ENCODE assay signal across 8 mouse cellular contexts in genomic region chr7:127931351-127932135, GRCm38 (mm10). TPM values are rescaled to one million over a fixed set of nuclear protein-coding genes. Genes with fewer than 3 reads are reported as not detected.
DNase-seq lines count a peak whose midpoint lies in the region; ATAC-seq and TF ChIP-seq lines count a peak whose summit lies in the region.

No protein-coding gene starts in this region.

- dilution Hi-C loops in CH12.LX (cut with MboI; ENCODE audit: extremely low pct_ligation_motif_present, extremely low pct_unique_long_range_greater_than_20kb, low sequenced_read_pairs), result no loop called here

- TF ChIP-seq EP300 in CH12.LX (IDR thresholded peaks at IDR 0.05; ENCODE audit: low read length), result no peak

- no peak for ATAC-seq in liver, embryonic 13.5 days (ENCODE audit: low read depth)

- no peak overlapping the region for H3K27ac ChIP-seq in CH12.LX (ENCODE audit: insufficient read depth, low read depth)
- peak overlapping the region; percentile 51 for H3K27ac ChIP-seq in liver, embryonic 13.5 days

- DNase-seq in CH12.LX (ENCODE audit: extremely low read depth) (no peak), NIH3T3 (ENCODE audit: low read depth) (peak; percentile 90)
- peak; percentile 32 to 41 for DNase-seq in heart, postnatal 10 days
- DNase-seq in liver, embryonic 13.5 days, result no peak
- no peak for DNase-seq in layer of hippocampus, postnatal 36 days
- no peak for DNase-seq in left cerebral cortex, adult 11 months (ENCODE audit: low spot score)
- DNase-seq in thymus, postnatal 25 days, result no peak
- no peak for DNase-seq in retina, postnatal 1 day

- H3K9ac ChIP-seq in CH12.LX (ENCODE audit: insufficient read depth, low read depth), result no peak overlapping the region
- H3K9ac ChIP-seq in liver, embryonic 13.5 days, result no peak overlapping the region

- TF ChIP-seq POLR2A in CH12.LX (IDR thresholded peaks at IDR 0.05; ENCODE audit: low read depth, low read length), result no peak

- in situ Hi-C loops in CH12.LX (cut with MboI; ENCODE audit: low pct_ligation_motif_present, low pct_unique_long_range_greater_than_20kb, low sequenced_read_pairs), result loop anchor here (5.0 kb wide), 1 partner anchor 154 kb away; the partner anchor contains the start of gene Setd1a

- peaks cover 5 to 18% of the 10 kb centered on the region in 2 experiments for H3K36me3 ChIP-seq in CH12.LX (replicated peaks in 1 of 2; ENCODE audit: control insufficient read depth in 1 of 2, insufficient read depth in 1 of 2, low read length in 1 of 2)
- H3K36me3 ChIP-seq in liver, embryonic 13.5 days, result peaks cover 6% of the 10 kb centered on the region

- intact Hi-C loops in heart, postnatal 10 days (cut with DNase I), result no loop called here

- TF ChIP-seq CTCF in CH12.LX (conservative IDR thresholded peaks at IDR 0.05 in 1 of 2, IDR thresholded peaks at IDR 0.05 in 1 of 2; ENCODE audit: low read depth in 2 of 2, low read length in 2 of 2), result no peak

- peaks cover 8 to 46% of the 10 kb centered on the region in 2 experiments for H3K4me1 ChIP-seq in CH12.LX (ENCODE audit: control insufficient read depth in 1 of 2, insufficient read depth in 2 of 2)
- peaks cover 71% of the 10 kb centered on the region for H3K4me1 ChIP-seq in liver, embryonic 13.5 days (replicated peaks)

- no peak overlapping the region for H3K4me3 ChIP-seq in CH12.LX (replicated peaks in 1 of 3; ENCODE audit: low read depth in 2 of 3, low read length in 2 of 3, poor library complexity in 1 of 3)
- H3K4me3 ChIP-seq in liver, embryonic 13.5 days (replicated peaks), result no peak overlapping the region; the same call in 1 of the 2 replicates

- WGBS in liver, embryonic 13.5 days (ENCODE audit: insufficient replicate concordance), result 56% methylated on average over 13 of the region's 13 CpGs

- peaks cover 8% of the 10 kb centered on the region for H3K27me3 ChIP-seq in CH12.LX (replicated peaks)
- no peaks in the 10 kb centered on the region; the same call in 1 of the 2 replicates for H3K27me3 ChIP-seq in liver, embryonic 13.5 days

- no peak overlapping the region for H3K4me2 ChIP-seq in CH12.LX (ENCODE audit: insufficient read depth, low read depth, poor library complexity, severe bottlenecking)
- peak overlapping the region; percentile 34 for H3K4me2 ChIP-seq in liver, embryonic 13.5 days

- H3K79me2 ChIP-seq in CH12.LX (replicated peaks; ENCODE audit: control insufficient read depth, extremely low read depth, insufficient read depth, poor library complexity, severe bottlenecking), result no peaks in the 10 kb centered on the region

- no peaks in the 10 kb centered on the region for H3K9me3 ChIP-seq in CH12.LX (replicated peaks; ENCODE audit: low read length)
- H3K9me3 ChIP-seq in liver, embryonic 13.5 days (replicated peaks), result no peaks in the 10 kb centered on the region

- TF ChIP-seq RAD21 in CH12.LX (IDR thresholded peaks at IDR 0.05; ENCODE audit: low read depth, low read length), result no peak

TF ChIP-seq in CH12.LX, 34 proteins besides CTCF, POLR2A, EP300 and RAD21:
- 0 out of 2 replicates have a peak, but pooled peaks have one; percentile 22 for TF ChIP-seq BHLHE40 (IDR thresholded peaks at IDR 0.05; ENCODE audit: low read depth, low read length)
- TF ChIP-seq ZNF384 (IDR thresholded peaks at IDR 0.05; ENCODE audit: low read depth, low read length), result no peak

RNA-seq across cellular contexts. Expression of gene Prss8, which starts 1.6 kb away (rescaled TPM):
- total RNA-seq in CH12.LX (2012; rRNA removed) (0.08 TPM in 1 of 2 replicates, not detected in the other), CH12.LX (2014; rRNA removed) (not detected in 2 replicates)
- polyA plus RNA-seq in CH12.LX (2012; ENCODE audit: insufficient read length, low read depth), result not detected in 2 replicates
- total RNA-seq in heart, postnatal 10 days (2021), result not detected
- 5.8 and 6.4 TPM in 2 replicates for polyA plus RNA-seq in liver, embryonic 13.5 days (2015; fragmentation: Nextera tagmentation; extraction: Ambion mirVana)
- under 1 TPM; 0.68 to 0.80 TPM for total RNA-seq in layer of hippocampus, postnatal 36 days (2021)

RNA-seq across cellular contexts. Expression of gene Prss36, which starts 15.0 kb away (rescaled TPM):
- total RNA-seq in CH12.LX (2012; rRNA removed) (5.2 and 7.7 TPM in 2 replicates), CH12.LX (2014; rRNA removed) (6.6 and 8.3 TPM in 2 replicates)
- polyA plus RNA-seq in CH12.LX (2012; ENCODE audit: insufficient read length, low read depth), result 6.1 and 7.8 TPM in 2 replicates
- 1 to 10 TPM; 5.0 to 6.6 TPM for total RNA-seq in heart, postnatal 10 days (2021)
- polyA plus RNA-seq in liver, embryonic 13.5 days (2015; fragmentation: Nextera tagmentation; extraction: Ambion mirVana), result 4.0 and 4.1 TPM in 2 replicates
- total RNA-seq in layer of hippocampus, postnatal 36 days (2021), result 10 to 100 TPM; 11.0 to 11.6 TPM

RNA-seq across cellular contexts. Expression of gene Kat8, which starts 19.2 kb away (rescaled TPM):
- total RNA-seq in CH12.LX (2012; rRNA removed) (24.3 and 30.3 TPM in 2 replicates), CH12.LX (2014; rRNA removed) (22.9 and 24.0 TPM in 2 replicates)
- polyA plus RNA-seq in CH12.LX (2012; ENCODE audit: insufficient read length, low read depth), result 17.5 and 18.0 TPM in 2 replicates
- 10 to 100 TPM; 12.7 to 14.6 TPM for total RNA-seq in heart, postnatal 10 days (2021)
- 20.5 and 22.7 TPM in 2 replicates for polyA plus RNA-seq in liver, embryonic 13.5 days (2015; fragmentation: Nextera tagmentation; extraction: Ambion mirVana)
- 10 to 100 TPM; 33.8 to 36.2 TPM for total RNA-seq in layer of hippocampus, postnatal 36 days (2021)

RNA-seq across cellular contexts. Expression of gene Bckdk, which starts 27.7 kb away (rescaled TPM):
- total RNA-seq in CH12.LX (2012; rRNA removed) (37.1 and 38.4 TPM in 2 replicates), CH12.LX (2014; rRNA removed) (54.9 and 61.8 TPM in 2 replicates)
- polyA plus RNA-seq in CH12.LX (2012; ENCODE audit: insufficient read length, low read depth), result 60.0 and 62.7 TPM in 2 replicates
- 10 to 100 TPM; 96.6 to 98.5 TPM for total RNA-seq in heart, postnatal 10 days (2021)
- polyA plus RNA-seq in liver, embryonic 13.5 days (2015; fragmentation: Nextera tagmentation; extraction: Ambion mirVana), result 64.4 and 70.0 TPM in 2 replicates
- 10 to 100 TPM; 35.7 to 41.6 TPM for total RNA-seq in layer of hippocampus, postnatal 36 days (2021)

RNA-seq across cellular contexts. Expression of gene Fus, which starts 35.7 kb away (rescaled TPM):
- total RNA-seq in CH12.LX (2012; rRNA removed), result 57.7 and 61.8 TPM in 2 replicates
- 28.0 and 39.2 TPM in 2 replicates for total RNA-seq in CH12.LX (2014; rRNA removed)
- 832 and 848 TPM in 2 replicates for polyA plus RNA-seq in CH12.LX (2012; ENCODE audit: insufficient read length, low read depth)
- 100 to 1,000 TPM; 297 to 307 TPM for total RNA-seq in heart, postnatal 10 days (2021)
- 160 and 170 TPM in 2 replicates for polyA plus RNA-seq in liver, embryonic 13.5 days (2015; fragmentation: Nextera tagmentation; extraction: Ambion mirVana)
- 100 to 1,000 TPM; 301 to 325 TPM for total RNA-seq in layer of hippocampus, postnatal 36 days (2021)

Comparison
In these comparisons a context has a peak if more than half of its experiments do, and no peak if none do; other contexts are left out.
1. DNase-seq: peak in NIH3T3 (single experiment) and heart, postnatal 10 days (2 of 2); none in CH12.LX (single experiment), liver, embryonic 13.5 days (single experiment), layer of hippocampus, postnatal 36 days (0 of 2), left cerebral cortex, adult 11 months (single experiment), thymus, postnatal 25 days (single experiment) and retina, postnatal 1 day (single experiment).